Mouse (Mus musculus) forebrain, postnatal 0 days (tissue): ENCODE results near the gene Nipal3. TPM values are rescaled to one million over a fixed set of nuclear protein-coding genes. Genes with fewer than 3 reads are reported as not detected.

ENCODE experiments used
- ATAC-seq: fragments of 200-750 bp; cut with Nextera tagmentation; 2 replicates; pipeline ENCODE4 v1.8.0; 2017; ENCODE audit warnings: mild to moderate bottlenecking, moderate library complexity
- DNase-seq: peaks from one replicate; pipeline ENCODE4 v3.0.0-alpha.2; 2015
- H3K27ac ChIP-seq: fragments of 300-500 bp; sonication (generic); 2 replicates; pipeline ENCODE4 v1.5.1; 2014; ENCODE audit warnings: low read depth, mild to moderate bottlenecking, antibody characterized with exemption, low read length, moderate library complexity, mixed read lengths
- H3K27me3 ChIP-seq: fragments of 300-500 bp; sonication (generic); 2 replicates; pipeline ENCODE4 v1.6.1; 2014; ENCODE audit warnings: mild to moderate bottlenecking, low read length, mixed read lengths; ENCODE audit not compliant: insufficient read depth
- H3K36me3 ChIP-seq: fragments of 300-500 bp; sonication (generic); 2 replicates; pipeline ENCODE4 v1.6.1; 2014; ENCODE audit warnings: mild to moderate bottlenecking, moderate library complexity; ENCODE audit not compliant: insufficient read depth
- H3K4me1 ChIP-seq: fragments of 300-500 bp; sonication (generic); 2 replicates; pipeline ENCODE4 v1.6.1; 2014; ENCODE audit warnings: antibody characterized with exemption; ENCODE audit not compliant: insufficient read depth
- H3K4me2 ChIP-seq: fragments of 300-500 bp; sonication (generic); 2 replicates; pipeline ENCODE4 v1.6.1; 2014; ENCODE audit warnings: low read depth, mild to moderate bottlenecking, moderate library complexity
- H3K4me3 ChIP-seq: fragments of 300-500 bp; sonication (generic); 2 replicates; pipeline ENCODE4 v1.5.1; 2014; ENCODE audit warnings: low read depth, low read length, mixed read lengths
- H3K9ac ChIP-seq: fragments of 300-500 bp; sonication (generic); 2 replicates; pipeline ENCODE4 v1.6.1; 2014; ENCODE audit warnings: mild to moderate bottlenecking
- H3K9me3 ChIP-seq: fragments of 300-500 bp; sonication (generic); 2 replicates; pipeline ENCODE4 v1.6.1; 2016; ENCODE audit warnings: low read length
- CTCF ChIP-seq: sonication (generic); IDR thresholded peaks from 2 replicates; pipeline ENCODE4 v1.5.1; 2016; ENCODE audit warnings: antibody characterized with exemption, control low read depth, low read depth
- WGBS: fragments of 180-500 bp; shearing (Covaris S2); extraction: QIAGEN DNeasy Blood & Tissue Kit; methylation state at CpG from one replicate; pipeline ENCODE4 v1.1.7; 2014; 5-methylcytosine and 5-hydroxymethylcytosine counted together
- polyA plus RNA-seq: library from polyadenylated mRNA; unstranded; fragments of >200 nt; fragmentation: Nextera tagmentation; extraction: Ambion mirVana; gene quantifications from 2 replicates; pipeline ENCODE4 v1.2.1, GENCODE M21; 2015
- total RNA-seq: library from RNA; depleted of rRNA; stranded (reverse); fragments of >200 nt; gene quantifications from 2 replicates; pipeline ENCODE4 v1.2.3, GENCODE M21; 2014; rRNA removed

Nipal3 gene
- total RNA-seq (40.7 and 62.1 TPM in 2 replicates), polyA plus RNA-seq (3.3 and 6.0 TPM in 2 replicates)

- peak within 1 kb of the TSS; percentile 62 for H3K27ac ChIP-seq
- peak; percentile 63 for TF ChIP-seq CTCF
- H3K36me3 ChIP-seq, result 0 out of 2 replicates have a peak, but pooled peaks cover 10% of the 10 kb centered on the region
- DNase-seq, result peak; percentile 95
- peak; percentile 98 for ATAC-seq
- no peaks in the 10 kb centered on the region for H3K4me1 ChIP-seq
- peak within 1 kb of the TSS; percentile 57 for H3K4me3 ChIP-seq
- WGBS, result 2% methylated on average over 53 of the region's 53 CpGs
- H3K9ac ChIP-seq, result peak within 1 kb of the TSS; percentile 47
- peak within 1 kb of the TSS; percentile 81 for H3K4me2 ChIP-seq
- no peaks in the 10 kb centered on the region for H3K9me3 ChIP-seq
- H3K27me3 ChIP-seq, result no peaks in the 10 kb centered on the region
Observed at GRCm38 (mm10) chr4:135494521-135495396, at the start of gene Nipal3, which contains the start of gene Stpg1. Nipal3 (minus strand) TSS chr4:135495038. Stpg1 (plus strand) TSS chr4:135494790.

- no peak for TF ChIP-seq CTCF
- H3K4me1 ChIP-seq, result no peaks in the 10 kb centered on the region
- 92% methylated on average over 2 of the region's 2 CpGs for WGBS
Observed at GRCm38 (mm10) chr4:135544284-135544683, 49.4 kb upstream of the Nipal3 start.

GRCm38 (mm10) chr4:135540057-135540456 lies 45.2 kb upstream of the Nipal3 start:
- H3K27me3 ChIP-seq, result no peaks in the 10 kb centered on the region
- no peak overlapping the region for H3K9ac ChIP-seq
- ATAC-seq (peak; percentile 47), DNase-seq (no peak)
- no peak overlapping the region for H3K27ac ChIP-seq
- no peaks in the 10 kb centered on the region for H3K9me3 ChIP-seq
- 36% methylated on average over 9 of the region's 9 CpGs for WGBS
- TF ChIP-seq CTCF, result no peak
- H3K4me1 ChIP-seq, result no peaks in the 10 kb centered on the region
- H3K36me3 ChIP-seq, result no peaks in the 10 kb centered on the region
- H3K4me2 ChIP-seq, result no peak overlapping the region
- no peak overlapping the region for H3K4me3 ChIP-seq

More at GRCm38 (mm10) chr4:135544284-135544683, 49.4 kb upstream of the Nipal3 start:
- Histone ChIP-seq H3K4me3 (no peak overlapping the region), H3K27me3 (no peaks in the 10 kb centered on the region), H3K27ac (no peak overlapping the region), H3K36me3 (no peaks in the 10 kb centered on the region), H3K9me3 (no peaks in the 10 kb centered on the region), H3K4me2 (no peak overlapping the region), H3K9ac (no peak overlapping the region)
- no peak for ATAC-seq
- DNase-seq, result no peak

GRCm38 (mm10) chr4:135539056-135539455 lies 44.2 kb upstream of the Nipal3 start:
- no peak for ATAC-seq
- no peak for TF ChIP-seq CTCF
- DNase-seq, result no peak
- H3K27ac ChIP-seq, result no peak overlapping the region
- no peaks in the 10 kb centered on the region for H3K9me3 ChIP-seq
- 88% methylated on average over 12 of the region's 12 CpGs for WGBS
- no peak overlapping the region for H3K9ac ChIP-seq
- H3K4me1 ChIP-seq, result no peaks in the 10 kb centered on the region
- no peak overlapping the region for H3K4me2 ChIP-seq
- H3K27me3 ChIP-seq, result no peaks in the 10 kb centered on the region
- H3K4me3 ChIP-seq, result no peak overlapping the region
- no peaks in the 10 kb centered on the region for H3K36me3 ChIP-seq

- Histone ChIP-seq H3K27me3 (no peaks in the 10 kb centered on the region), H3K4me1 (no peaks in the 10 kb centered on the region), H3K27ac (no peak overlapping the region), H3K4me2 (no peak overlapping the region), H3K36me3 (no peaks in the 10 kb centered on the region), H3K9me3 (no peaks in the 10 kb centered on the region), H3K9ac (no peak overlapping the region), H3K4me3 (no peak overlapping the region)
- ATAC-seq, result no peak
- 99% methylated on average over 3 of the region's 3 CpGs for WGBS
- TF ChIP-seq CTCF, result no peak
- no peak for DNase-seq
Observed at GRCm38 (mm10) chr4:135535021-135535420, 40.2 kb upstream of the Nipal3 start.

GRCm38 (mm10) chr4:135533001-135533400 lies 38.2 kb upstream of the Nipal3 start:
- no peak overlapping the region for H3K4me2 ChIP-seq
- 77% methylated on average over 6 of the region's 6 CpGs for WGBS
- no peak overlapping the region for H3K27ac ChIP-seq

More at GRCm38 (mm10) chr4:135533001-135533400, 38.2 kb upstream of the Nipal3 start:
- Histone ChIP-seq H3K36me3 (no peaks in the 10 kb centered on the region), H3K9me3 (no peaks in the 10 kb centered on the region), H3K4me1 (no peaks in the 10 kb centered on the region), H3K4me3 (no peak overlapping the region), H3K9ac (no peak overlapping the region), H3K27me3 (no peaks in the 10 kb centered on the region)
- no peak for ATAC-seq
- TF ChIP-seq CTCF, result no peak
- DNase-seq, result no peak
